Mouse (Mus musculus) myocyte (in vitro differentiated cells): ENCODE data around the gene Pom121l2.

Source experiments
- CEBPB ChIP-seq: IDR thresholded peaks from 2 replicates; pipeline ENCODE4 v1.6.1; 2011; ENCODE audit warnings: mild to moderate bottlenecking, moderate library complexity; ENCODE audit not compliant: poor library complexity, insufficient read depth, severe bottlenecking
- E2F4 ChIP-seq: IDR thresholded peaks from one replicate; pipeline ENCODE4 v1.6.1; 2011; ENCODE audit warnings: mild to moderate bottlenecking, control low read depth, moderate library complexity; ENCODE audit not compliant: insufficient read depth
- MAX ChIP-seq: IDR thresholded peaks from one replicate; pipeline ENCODE4 v1.6.1; 2011; ENCODE audit warnings: low read depth, mild to moderate bottlenecking, control low read depth
- MYOD1 ChIP-seq, 3 experiments: IDR thresholded peaks; one replicate each; pipeline ENCODE4 v1.6.1; 2011; ENCODE audit warnings: control low read depth in 2 of 3, low read depth in 2 of 3, mild to moderate bottlenecking in 2 of 3, moderate library complexity in 1 of 3; ENCODE audit not compliant: insufficient read length in 2 of 3, control insufficient read depth in 1 of 3
- MYOG ChIP-seq, 3 experiments: IDR thresholded peaks; one replicate each; pipeline ENCODE4 v1.6.1; 2011; ENCODE audit warnings: control low read depth in 2 of 3, low read depth in 2 of 3, mild to moderate bottlenecking in 2 of 3; ENCODE audit not compliant: insufficient read length in 2 of 3, control insufficient read depth in 1 of 3, insufficient read depth in 1 of 3
- POLR2A ChIP-seq: IDR thresholded peaks from one replicate; pipeline ENCODE4 v1.6.1; 2011; ENCODE audit warnings: low read depth, mild to moderate bottlenecking, control low read depth, moderate library complexity; ENCODE audit not compliant: insufficient read length
- POLR2AphosphoS2 ChIP-seq: IDR thresholded peaks from one replicate; pipeline ENCODE4 v1.6.1; 2011; ENCODE audit warnings: low read depth, control low read depth; ENCODE audit not compliant: insufficient read length
- REST ChIP-seq: IDR thresholded peaks from one replicate; pipeline ENCODE4 v1.6.1; 2011; ENCODE audit warnings: mild to moderate bottlenecking, control low read depth, moderate library complexity; ENCODE audit not compliant: insufficient read depth, insufficient read length
- TCF12 ChIP-seq: IDR thresholded peaks from one replicate; pipeline ENCODE4 v1.6.1; 2011; ENCODE audit warnings: mild to moderate bottlenecking, control low read depth; ENCODE audit not compliant: poor library complexity, insufficient read depth, severe bottlenecking
- USF1 ChIP-seq: IDR thresholded peaks from one replicate; pipeline ENCODE4 v1.6.1; 2011; ENCODE audit warnings: low read depth, mild to moderate bottlenecking, control low read depth, moderate library complexity

- TF ChIP-seq TCF12 (no peak), POLR2A (no peak), E2F4 (no peak), USF1 (no peak), MAX (no peak), POLR2AphosphoS2 (no peak), MYOD1 (IDR thresholded peaks at IDR 0.05; ENCODE audit: control insufficient read depth in 1 of 3, insufficient read length in 2 of 3, low read depth in 2 of 3) (no peak), MYOG (IDR thresholded peaks at IDR 0.05; ENCODE audit: control insufficient read depth in 1 of 3, insufficient read depth in 1 of 3, insufficient read length in 2 of 3, low read depth in 2 of 3) (no peak), CEBPB (no peak), REST (no peak)
Measured at GRCm38 (mm10) chr13:22033741-22034442, 52.9 kb downstream of the Pom121l2 start.
